Mouse (Mus musculus): Measurements from ENCODE around the gene Ctu2. TPM values are rescaled to one million over a fixed set of nuclear protein-coding genes. Genes with fewer than 3 reads are reported as not detected.

Gene Ctu2
- total RNA-seq, 2 experiments from 2014 or later, result 9.6 to 14.1 TPM

GRCm38 (mm10) chr8:122529159-122529558 lies 53.2 kb downstream of the Ctu2 start:
- DNase-seq, result no peak
- intact Hi-C loops (cut with DNase I), result no loop called here

- DNase-seq, result peak in 1 of 2 experiments; percentile 30
- intact Hi-C loops (cut with DNase I), result no loop called here
Measured at GRCm38 (mm10) chr8:122531312-122531711, 55.4 kb downstream of the Ctu2 start.

Small RNA genes lying within 50 kb of the gene (microRNA-seq; reads per million reads assigned to microRNA genes)
- gene Gm24366, result 0 reads per million in 2 experiments

Other genes starting within 250 kb of the Ctu2 start
- gene Zfpm1, start 194.0 kb upstream of the Ctu2 start, total RNA-seq (2021), result 10 to 100 TPM; 35.3 to 38.0 TPM
- gene Trhr2, start 115.4 kb upstream of the Ctu2 start, total RNA-seq (2021), result not detected
- gene Zc3h18, start 99.5 kb upstream of the Ctu2 start, total RNA-seq (2021), result 10 to 100 TPM; 25.5 to 27.5 TPM
- not detected for gene Il17c, start 54.1 kb upstream of the Ctu2 start, total RNA-seq (2021)
- gene Cyba, start 43.2 kb upstream of the Ctu2 start, total RNA-seq (2021), result 10 to 100 TPM; 61.8 to 63.9 TPM
- 1 to 10 TPM; 5.4 to 5.7 TPM for gene Mvd, start 32.7 kb upstream of the Ctu2 start, total RNA-seq (2021)
- under 1 TPM; 0.52 to 0.53 TPM for gene Snai3, start 15.4 kb upstream of the Ctu2 start, total RNA-seq (2021)
- gene Rnf166, start 79 bp upstream of the Ctu2 start, total RNA-seq (2021), result 10 to 100 TPM; 28.2 to 32.0 TPM
- gene Piezo1, start 75.2 kb downstream of the Ctu2 start, total RNA-seq (2021), result 10 to 100 TPM; 40.3 to 43.3 TPM
- 10 to 100 TPM in 1 of 2 experiments, 1 to 10 TPM in 1; 9.7 to 14.0 TPM for gene Cdt1, start 91.9 kb downstream of the Ctu2 start, total RNA-seq (2021)
- 10 to 100 TPM; 37.9 to 41.8 TPM for gene Aprt, start 100.8 kb downstream of the Ctu2 start, total RNA-seq (2021)
- gene Galns, start 135.3 kb downstream of the Ctu2 start, total RNA-seq (2021), result 1 to 10 TPM; 6.6 to 7.1 TPM
- gene Trappc2l, start 135.5 kb downstream of the Ctu2 start, total RNA-seq (2021), result 10 to 100 TPM; 54.7 to 57.4 TPM
- not detected for gene Pabpn1l, start 146.6 kb downstream of the Ctu2 start, total RNA-seq (2021)
- gene Cbfa2t3, start 223.0 kb downstream of the Ctu2 start, total RNA-seq (2021), result 10 to 100 TPM; 22.2 to 24.5 TPM

Measured in heart, postnatal 10 days (tissue).